Mouse (Mus musculus) kidney, adult 18-20 months (tissue): Measurements from ENCODE around the gene Phldb3.

Experiments used
- DNase-seq: peaks from one replicate; pipeline ENCODE4 v3.0.0; 2021

The Phldb3 gene

GRCm38 (mm10) chr7:24637046-24637445, 26.5 kb downstream of the Phldb3 start:
- DNase-seq, result no peak

GRCm38 (mm10) chr7:24638026-24638856, 27.7 kb downstream of the Phldb3 start:
- DNase-seq, result peak; percentile 57

GRCm38 (mm10) chr7:24640450-24640849, 29.9 kb downstream of the Phldb3 start:
- DNase-seq, result no peak

GRCm38 (mm10) chr7:24642491-24642890, 31.9 kb downstream of the Phldb3 start:
- DNase-seq, result peak; percentile 75

- no peak for DNase-seq
These were observed 33.9 kb downstream of the Phldb3 start for GRCm38 (mm10) chr7:24644492-24644891.

- no peak for DNase-seq
These were observed 34.4 kb downstream of the Phldb3 start for GRCm38 (mm10) chr7:24644996-24645395.

GRCm38 (mm10) chr7:24646486-24646885, 35.9 kb downstream of the Phldb3 start:
- no peak for DNase-seq

- DNase-seq, result peak; percentile 74
These were observed 43.1 kb downstream of the Phldb3 start for GRCm38 (mm10) chr7:24653681-24654080.

GRCm38 (mm10) chr7:24659737-24660357, 49.3 kb downstream of the Phldb3 start:
- DNase-seq, result no peak

GRCm38 (mm10) chr7:24661118-24661904, 50.7 kb downstream of the Phldb3 start:
- DNase-seq, result no peak

GRCm38 (mm10) chr7:24662575-24662974, 52.0 kb downstream of the Phldb3 start:
- DNase-seq, result peak; percentile 69

- no peak for DNase-seq
These were observed 53.7 kb downstream of the Phldb3 start for GRCm38 (mm10) chr7:24664301-24664700.

- DNase-seq, result no peak
These were observed 54.4 kb downstream of the Phldb3 start for GRCm38 (mm10) chr7:24664959-24665358.

- no peak for DNase-seq
These were observed 61.4 kb downstream of the Phldb3 start for GRCm38 (mm10) chr7:24671944-24672439.

- no peak for DNase-seq
These were observed 66.0 kb downstream of the Phldb3 start, which contains the start of gene Tex101 for GRCm38 (mm10) chr7:24676575-24676974. TSS of gene Tex101 (minus strand) at chr7:24676675.
